Mouse (Mus musculus): ENCODE measurements around the gene Gm9936.
A peak's percentile ranks its signal among the peaks of the same experiment; 100 is the strongest.
"Not testable (repeated sequence)": the region's sequence is repeated elsewhere in the genome, so short reads cannot be mapped to it uniquely, and the experiment has no call there.

Gene Gm9936

DNA sequence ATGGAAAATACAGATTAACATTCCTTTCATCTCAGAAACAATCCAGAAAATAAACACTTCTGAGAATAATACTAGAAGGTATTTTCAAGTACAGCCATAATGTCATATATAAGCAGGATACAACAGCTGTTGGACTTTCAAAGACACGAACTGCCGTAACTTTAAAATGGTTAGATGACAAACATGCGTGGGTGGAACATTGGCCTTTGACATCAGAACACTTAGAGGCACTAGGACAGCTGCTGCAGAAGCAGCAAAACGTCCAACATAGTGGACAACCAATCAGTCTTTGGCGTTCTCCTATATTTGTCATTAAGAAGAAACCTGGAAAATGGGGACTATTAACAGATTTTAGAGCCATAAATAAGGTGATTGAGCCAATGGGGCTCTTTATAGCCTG is 18.0 kb downstream of the Gm9936 start:
- DNase-seq (ENCODE audit: low spot score) = not testable (repeated sequence)

DNA sequence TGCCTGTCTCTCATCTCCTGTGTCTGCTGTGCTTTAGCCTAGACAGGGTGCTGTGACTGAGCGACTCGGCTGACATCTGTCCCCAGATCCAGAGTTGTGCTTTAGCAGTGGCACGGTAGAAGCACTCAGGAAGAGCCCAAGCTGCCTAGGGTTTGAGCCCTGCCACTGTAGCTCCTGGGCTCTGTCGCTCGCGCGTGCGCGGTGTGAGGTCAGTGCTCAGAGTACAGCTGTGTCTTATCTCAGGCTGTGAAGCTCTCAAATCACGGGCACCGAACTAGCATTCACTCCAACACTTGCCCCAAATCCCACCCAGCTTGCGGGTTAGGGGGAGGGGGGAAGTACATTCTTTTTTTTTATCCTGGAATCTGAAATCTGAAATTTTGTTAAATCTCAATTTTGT is 21.6 kb downstream of the Gm9936 start:
- DNase-seq (ENCODE audit: low spot score) = peak; percentile 32

DNA sequence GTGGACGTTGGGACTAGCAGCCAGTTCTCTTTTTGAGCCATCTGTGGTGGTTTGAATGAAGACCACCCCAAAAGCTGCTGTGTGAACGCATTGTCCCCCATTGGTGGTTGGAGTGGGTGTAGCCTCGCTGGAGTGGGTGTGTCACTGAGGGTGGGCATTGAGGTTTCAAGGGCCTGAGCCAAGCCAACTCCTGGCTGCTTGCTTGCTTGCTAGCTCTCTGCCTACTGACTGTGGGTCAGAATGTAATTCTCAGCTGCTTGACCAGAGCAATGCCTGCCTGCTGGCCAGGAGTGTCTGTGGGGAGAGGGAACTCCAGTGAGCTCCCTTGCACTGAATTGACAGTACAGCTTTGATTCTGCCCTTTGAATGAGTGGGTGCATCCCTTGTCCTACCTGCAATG is 28.7 kb downstream of the Gm9936 start:
- DNase-seq (ENCODE audit: low spot score) = no peak

DNA sequence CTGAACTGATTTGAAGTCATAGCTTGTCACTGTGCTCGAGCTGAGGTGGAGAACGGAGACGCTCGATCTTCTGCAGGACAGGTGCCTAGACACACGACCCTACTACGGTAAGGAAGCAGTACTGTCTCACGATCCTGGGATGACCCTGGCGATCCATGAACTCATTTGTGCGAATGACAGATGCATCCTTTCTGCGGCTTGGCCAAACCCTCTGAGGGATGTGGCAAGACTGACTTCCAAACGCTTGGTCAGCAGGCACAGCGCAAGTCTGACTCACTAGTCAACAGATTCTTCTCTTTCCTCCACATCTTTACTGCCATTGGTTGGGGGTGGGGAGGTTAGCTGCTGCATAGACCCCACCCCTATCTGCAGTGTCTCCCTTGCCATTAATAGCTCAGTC is 31.1 kb downstream of the Gm9936 start:
- DNase-seq (ENCODE audit: low spot score) = no peak

DNA sequence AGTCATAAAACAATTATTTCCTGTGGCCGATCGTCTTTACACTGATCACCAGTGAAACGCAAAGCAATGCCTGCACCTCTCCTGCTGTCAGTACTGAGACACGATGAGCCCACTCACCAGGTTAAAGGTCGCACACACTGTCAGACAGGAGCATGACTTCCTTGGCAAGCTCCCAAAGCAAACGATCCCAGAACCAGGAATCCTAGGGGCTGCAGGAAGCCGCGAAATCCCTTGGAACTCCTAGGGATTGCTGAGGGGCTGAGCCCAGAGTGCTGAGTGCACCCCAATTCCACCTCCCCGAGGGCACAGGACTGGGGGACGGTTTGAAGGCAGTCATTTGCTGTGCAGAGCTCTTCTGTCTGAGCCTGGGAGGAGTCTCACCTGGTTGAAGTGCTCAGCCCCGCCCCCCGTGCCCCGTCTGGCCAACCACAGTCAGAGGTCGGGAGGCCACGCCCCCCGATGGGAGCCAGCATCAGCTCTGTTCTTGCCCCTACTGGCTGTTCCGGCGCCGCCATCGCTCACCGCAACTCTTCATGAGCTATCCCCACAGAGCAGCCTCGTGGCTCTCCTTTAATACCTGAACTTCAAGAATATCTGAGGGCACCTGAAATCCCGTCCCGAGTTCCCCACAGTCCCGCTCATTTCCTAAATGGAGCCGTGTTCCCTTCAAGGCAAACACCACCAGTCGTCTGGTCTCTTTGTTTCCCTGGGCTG is 32.3 kb downstream of the Gm9936 start:
- DNase-seq (ENCODE audit: low spot score) = peak; percentile 88

DNA sequence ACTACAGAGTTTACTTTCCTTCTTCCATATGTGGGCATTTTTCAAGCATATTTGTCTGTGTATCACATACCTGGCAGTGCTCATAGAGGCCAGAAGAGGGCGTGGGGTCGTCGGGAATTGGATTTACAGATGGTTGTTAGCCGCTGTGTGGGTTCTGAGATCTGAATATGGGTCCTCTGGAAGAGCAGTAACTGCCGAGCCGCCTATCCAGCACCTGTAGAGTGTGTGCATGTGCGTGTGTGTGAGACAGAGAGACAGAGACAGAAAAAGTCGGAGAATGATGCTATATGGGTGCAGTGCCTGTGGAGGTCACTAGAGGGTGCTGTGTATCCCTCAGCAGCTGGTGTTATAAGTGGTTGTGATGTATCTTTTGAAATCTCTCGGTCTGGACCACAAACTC is 34.3 kb downstream of the Gm9936 start:
- no peak for DNase-seq (ENCODE audit: low spot score)

DNA sequence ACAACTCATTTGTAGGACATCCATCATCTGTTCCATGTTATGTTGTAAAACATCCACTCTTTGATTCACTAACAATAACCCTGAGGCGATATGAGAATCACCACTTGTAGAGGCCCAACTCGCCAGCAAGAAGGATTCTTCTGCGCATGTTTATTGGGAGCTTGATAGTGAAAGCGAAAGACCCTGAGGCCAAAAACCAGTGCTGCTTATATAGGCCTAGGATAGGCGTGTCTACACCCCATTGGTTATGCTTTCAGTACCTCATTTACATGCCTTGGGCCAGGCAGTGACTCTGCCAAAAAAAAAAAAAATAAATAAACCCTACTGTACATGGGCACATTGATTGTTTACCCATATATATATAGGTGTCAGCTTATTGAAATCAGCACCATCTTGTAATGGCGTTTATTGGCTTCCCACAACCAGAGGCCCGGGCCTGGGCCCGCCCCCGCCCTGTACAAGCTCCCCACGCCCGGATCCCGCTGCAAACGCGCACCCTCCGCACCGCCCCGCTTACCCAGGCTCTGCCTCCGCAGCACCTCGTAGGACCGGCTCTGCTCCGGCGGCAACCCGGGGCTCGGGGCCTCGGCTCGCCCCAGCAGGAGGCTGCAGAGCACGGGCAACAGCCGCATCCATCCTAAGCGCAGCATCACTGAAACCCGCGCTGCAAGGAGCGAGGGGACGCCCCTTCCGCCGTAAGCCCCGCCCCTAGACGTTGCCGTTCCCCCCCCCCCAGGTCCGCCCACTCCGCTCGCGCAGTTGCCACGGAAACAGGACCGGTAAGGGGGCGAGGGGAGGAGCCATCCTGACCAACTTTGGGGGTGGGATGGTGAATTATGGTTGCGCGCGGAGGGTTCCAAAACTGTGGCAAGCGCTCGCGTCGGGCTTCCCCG is 35.4 kb downstream of the Gm9936 start, which contains the start of gene 1500011B03Rik:
TSS of gene 1500011B03Rik (minus strand) at position 673 of the 893 bp plus-strand sequence.
- DNase-seq (ENCODE audit: low spot score) = peak; percentile 93

DNA sequence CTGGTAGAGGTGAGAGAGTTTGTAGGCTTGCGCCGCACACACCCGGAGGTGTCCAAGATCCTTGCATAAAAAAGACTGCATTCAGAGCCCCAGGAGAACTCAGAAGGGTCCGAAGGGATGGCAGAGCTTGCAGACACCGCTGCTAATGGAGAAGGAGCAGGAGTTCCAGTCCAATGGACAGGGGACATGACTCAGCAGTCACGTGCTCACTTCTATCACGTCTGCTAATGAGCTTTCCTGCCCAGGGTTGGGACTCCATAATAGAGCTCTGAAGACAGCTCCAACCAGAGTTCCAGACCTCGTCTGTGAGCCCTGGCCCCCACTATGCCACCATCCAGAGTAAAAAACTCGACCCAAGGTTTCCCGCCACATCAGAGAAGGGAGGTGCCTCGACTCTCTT is 40.4 kb downstream of the Gm9936 start:
- no peak for DNase-seq (ENCODE audit: low spot score)

DNA sequence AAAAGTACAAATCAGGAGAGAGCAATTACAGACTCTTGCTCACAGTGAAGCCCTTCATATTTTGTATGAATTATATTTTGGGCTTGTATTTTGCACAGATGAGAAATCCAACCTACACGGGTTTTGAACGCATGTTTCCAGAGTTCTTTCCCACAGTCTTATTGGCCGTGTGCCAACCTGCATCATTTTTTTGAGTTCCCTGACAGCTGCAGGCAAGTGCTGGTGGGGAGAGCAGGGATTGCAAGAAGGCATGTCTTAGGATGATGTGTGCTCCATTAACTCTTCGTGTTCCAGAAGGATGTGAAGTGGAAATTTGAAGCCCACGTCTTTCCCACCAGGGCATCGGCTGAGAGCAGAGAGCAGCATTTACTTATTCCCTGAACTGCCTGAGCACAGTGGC is 41.9 kb downstream of the Gm9936 start:
- DNase-seq (ENCODE audit: low spot score) = no peak

DNA sequence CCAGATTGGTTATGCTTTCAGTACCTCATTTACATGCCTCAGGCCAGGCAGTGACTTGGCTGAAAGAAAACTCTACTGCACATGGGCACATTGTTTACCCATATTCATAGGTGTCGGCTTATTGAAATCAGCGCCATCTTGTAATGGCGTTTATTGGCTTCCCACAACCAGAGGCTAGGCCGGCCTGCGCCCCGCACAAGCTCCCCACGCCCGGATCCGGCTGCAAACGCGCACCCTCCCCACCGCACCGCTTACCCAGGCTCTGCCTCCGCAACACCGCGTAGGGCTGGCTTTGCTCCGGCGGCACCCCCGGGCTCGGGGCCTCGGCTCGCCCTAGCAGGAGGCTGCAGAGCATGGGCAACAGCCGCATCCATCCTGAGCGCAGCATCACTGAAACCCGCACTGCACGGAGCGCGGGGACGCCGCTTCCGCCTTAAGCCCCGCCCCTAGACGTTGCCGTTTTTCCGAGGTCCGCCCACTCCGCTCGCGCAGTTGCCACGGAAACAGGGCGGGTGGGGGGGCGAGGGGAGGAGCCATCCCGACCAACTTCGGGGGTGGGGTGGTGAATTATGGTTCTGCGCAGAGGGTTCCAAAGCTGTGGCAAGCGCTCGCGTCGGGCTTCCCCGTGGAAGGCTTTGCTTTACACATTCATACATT is 44.8 kb downstream of the Gm9936 start:
- peak; percentile 94 for DNase-seq (ENCODE audit: low spot score)

DNA sequence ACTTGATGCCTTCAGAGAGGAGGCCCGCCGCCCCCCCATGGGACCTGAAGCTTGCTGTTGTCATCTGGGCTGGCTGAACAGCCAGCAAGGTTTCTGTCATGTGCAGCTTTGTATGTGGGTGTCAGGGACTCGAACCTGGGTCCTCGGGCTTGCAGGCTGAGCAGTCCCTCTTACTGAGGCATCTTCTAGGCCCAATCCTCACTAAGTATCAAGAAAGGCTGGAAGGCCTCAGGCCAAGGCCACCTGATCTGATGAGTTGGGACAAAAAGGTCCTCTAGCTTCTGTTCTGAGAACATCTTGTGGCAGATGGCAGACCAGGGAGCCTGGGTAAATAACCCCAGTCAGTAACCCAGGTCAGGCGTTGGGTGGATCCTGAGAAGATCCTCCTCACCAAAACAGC is 48.7 kb downstream of the Gm9936 start:
- peak; percentile 56 for DNase-seq (ENCODE audit: low spot score)

DNA sequence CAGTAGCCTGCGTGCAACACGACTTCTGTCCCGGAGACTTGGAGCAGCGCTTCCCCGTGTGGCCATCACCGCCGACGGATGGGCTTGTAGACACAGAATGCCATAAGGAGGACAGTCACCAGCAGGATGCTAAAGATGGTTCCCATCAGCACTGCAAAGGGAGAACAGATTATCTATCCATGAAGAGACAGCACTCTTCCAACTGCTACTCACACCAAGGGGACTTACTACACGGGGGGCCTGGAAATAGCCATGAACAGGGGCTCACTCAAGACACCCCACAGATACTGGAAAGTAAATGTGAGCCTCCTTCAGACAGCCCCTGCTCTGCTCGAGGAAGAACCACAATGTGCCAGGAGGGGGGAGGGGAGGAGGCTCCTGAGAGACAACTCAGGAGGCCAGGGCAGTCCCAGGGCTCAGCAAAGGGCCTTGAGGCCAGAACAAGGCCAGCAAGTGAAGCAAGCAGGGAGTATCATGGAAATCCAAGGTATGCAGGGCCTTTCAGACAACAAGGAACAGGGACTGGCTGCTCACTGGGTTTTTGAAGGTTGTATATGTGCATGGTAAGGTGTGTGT is 49.2 kb downstream of the Gm9936 start:
- peak; percentile 73 for DNase-seq (ENCODE audit: low spot score)

DNA sequence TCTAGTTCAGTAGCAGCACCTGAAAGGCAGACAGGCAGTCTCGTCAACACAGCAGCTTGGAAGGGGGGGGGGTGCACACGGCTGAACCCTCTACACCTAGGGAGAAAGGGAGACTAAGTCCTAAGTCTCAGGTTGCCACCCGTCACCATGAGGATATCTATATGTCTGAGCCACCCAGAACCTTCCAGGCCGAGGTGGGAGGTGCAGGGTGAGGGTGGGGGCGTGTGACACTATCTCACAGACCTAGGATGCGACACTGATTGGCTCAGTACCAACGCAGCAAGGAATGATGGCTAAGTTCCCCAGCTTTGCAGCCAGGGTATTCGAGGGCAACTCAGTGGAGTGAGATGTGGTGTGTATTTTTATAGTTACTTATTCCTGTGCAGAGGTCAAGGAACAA is 50.1 kb downstream of the Gm9936 start:
- peak; percentile 44 for DNase-seq (ENCODE audit: low spot score)

DNA sequence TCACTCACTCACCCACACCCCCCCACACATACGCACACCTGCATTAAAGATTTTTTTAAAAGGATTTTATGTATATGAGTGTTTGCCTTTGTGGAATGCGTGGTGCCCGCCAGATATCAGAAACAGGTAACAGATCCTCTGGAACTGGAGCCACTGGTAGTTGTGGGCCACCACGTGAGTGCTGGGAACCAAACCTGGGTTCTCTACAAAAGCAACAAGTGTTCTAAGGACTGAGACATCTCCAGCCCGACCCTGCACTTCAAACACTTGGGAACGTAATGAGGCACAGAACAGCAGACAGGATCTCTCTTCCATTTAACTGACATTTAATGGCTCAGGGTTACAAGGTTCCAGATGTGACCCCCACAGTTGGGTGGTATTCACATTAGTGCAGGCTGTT is 50.6 kb downstream of the Gm9936 start:
- DNase-seq (ENCODE audit: low spot score) = no peak

DNA sequence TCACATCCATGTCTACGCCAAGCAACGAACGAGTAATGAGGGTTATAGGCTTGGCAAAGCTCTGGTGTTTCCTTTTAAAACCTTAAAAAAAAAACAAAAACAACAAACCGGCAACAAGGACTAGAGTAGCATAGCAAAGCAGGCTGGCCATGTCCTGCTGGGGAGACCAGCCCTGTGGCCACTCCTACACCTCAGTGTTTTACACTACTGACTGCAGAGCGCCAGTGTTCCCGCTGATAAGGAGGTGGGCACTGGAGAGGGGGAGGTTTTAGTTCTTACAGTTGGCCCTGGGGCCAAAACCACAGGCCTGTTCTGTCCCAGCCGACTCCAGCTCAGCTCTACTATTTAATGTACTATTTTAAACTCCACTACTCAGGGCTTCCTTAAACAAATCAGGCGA is 51.0 kb downstream of the Gm9936 start:
- DNase-seq (ENCODE audit: low spot score) = no peak

DNA sequence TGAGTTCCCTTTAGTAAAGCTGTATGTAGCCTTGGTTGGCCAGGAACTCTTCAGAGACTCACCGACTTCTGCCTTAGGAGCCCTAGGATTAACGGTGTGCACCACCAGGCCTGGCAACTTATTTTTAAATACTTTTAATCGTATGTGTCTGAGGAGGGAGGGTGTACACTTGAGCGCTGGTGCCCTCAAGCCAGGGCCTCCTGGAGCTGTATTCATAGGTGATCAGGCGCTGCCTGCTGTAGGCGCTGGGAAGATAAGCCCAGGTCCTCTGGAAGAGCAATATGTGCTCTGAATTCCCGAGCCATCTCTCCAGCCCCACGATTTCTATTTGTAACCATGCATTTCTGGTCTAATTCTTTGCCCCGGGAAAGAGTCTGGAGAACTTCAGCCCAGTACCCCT is 51.4 kb downstream of the Gm9936 start:
- no peak for DNase-seq (ENCODE audit: low spot score)

DNA sequence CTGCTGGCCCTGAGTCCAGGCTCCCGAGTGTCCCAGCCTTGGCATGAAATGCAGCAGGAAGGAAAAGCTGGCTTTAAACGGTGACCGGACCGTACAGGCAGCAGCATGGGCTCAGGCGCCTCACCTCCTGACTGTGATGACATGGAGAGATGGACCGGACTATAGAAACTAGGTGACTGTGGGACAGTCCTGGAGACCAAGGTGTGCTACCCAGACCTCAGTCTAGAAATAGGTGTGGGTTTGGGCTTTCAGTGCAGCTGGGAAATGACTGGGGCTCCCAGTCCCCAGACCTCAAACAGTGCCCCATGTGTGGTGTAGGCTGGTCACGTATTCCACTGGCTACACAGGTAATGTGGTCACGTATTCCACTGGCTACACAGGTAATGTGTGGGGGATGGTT is 51.8 kb downstream of the Gm9936 start:
- no peak for DNase-seq (ENCODE audit: low spot score)
